Mouse (Mus musculus) layer of hippocampus, adult 9-11 months (tissue): ENCODE data around the gene Fam50a.
A peak's percentile ranks its signal among the peaks of the same experiment; 100 is the strongest.
"Not testable (repeated sequence)": the region's sequence is repeated elsewhere in the genome, so short reads cannot be mapped to it uniquely, and the experiment has no call there.

Source experiments
- DNase-seq: peaks from one replicate; pipeline ENCODE4 v3.0.0; 2022

Gene Fam50a

GRCm38 (mm10) chrX:74330166-74330930 is 17.5 kb downstream of the Fam50a start:
- DNase-seq = no peak

- no peak for DNase-seq
These were observed 40.0 kb downstream of the Fam50a start for GRCm38 (mm10) chrX:74352645-74353466.

GRCm38 (mm10) chrX:74353467-74353770 is 40.6 kb downstream of the Fam50a start, which contains the start of gene Lage3:
TSS of gene Lage3 (minus strand) at chrX:74353618.
- DNase-seq = peak; percentile 82

DNA sequence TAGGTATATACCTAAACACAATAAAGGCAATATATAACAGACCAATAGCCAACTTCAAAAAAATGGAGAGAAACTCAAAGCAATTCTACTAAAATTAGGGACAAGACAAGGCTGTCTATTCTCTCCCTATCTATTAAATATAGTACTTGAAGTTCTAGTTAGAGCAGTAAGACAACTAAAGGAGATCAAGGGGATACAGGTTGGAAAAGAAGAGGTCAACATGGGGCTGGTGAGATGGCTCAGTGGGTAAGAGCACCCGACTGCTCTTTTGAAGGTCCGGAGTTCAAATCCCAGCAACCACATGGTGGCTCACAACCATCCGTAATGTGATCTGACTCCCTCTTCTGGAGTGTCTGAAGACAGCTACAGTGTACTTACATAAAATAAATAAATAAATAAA is 44.2 kb downstream of the Fam50a start:
- not testable (repeated sequence) for DNase-seq

- no peak for DNase-seq
These were observed 46.3 kb downstream of the Fam50a start for GRCm38 (mm10) chrX:74359171-74359570.

DNA sequence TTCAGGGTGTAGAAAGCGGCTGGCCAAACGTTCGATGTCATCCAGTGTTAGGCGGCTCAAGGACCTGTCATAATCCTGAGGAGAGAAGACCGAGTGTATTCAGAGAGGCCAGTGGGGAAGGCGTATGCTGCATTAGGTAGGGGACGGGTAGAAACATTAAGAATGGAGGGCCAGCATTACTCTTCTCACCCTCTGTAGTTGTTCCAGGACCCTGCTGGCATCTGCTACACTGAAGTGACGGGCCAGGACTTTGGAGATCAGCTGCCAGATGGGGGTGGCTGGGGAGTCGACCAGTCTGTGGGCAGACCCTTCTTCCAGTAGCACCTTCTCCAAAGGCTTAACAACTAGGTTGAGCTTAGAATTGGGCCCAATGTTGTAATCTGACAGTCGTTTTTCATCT is 54.7 kb downstream of the Fam50a start:
- no peak for DNase-seq

DNA sequence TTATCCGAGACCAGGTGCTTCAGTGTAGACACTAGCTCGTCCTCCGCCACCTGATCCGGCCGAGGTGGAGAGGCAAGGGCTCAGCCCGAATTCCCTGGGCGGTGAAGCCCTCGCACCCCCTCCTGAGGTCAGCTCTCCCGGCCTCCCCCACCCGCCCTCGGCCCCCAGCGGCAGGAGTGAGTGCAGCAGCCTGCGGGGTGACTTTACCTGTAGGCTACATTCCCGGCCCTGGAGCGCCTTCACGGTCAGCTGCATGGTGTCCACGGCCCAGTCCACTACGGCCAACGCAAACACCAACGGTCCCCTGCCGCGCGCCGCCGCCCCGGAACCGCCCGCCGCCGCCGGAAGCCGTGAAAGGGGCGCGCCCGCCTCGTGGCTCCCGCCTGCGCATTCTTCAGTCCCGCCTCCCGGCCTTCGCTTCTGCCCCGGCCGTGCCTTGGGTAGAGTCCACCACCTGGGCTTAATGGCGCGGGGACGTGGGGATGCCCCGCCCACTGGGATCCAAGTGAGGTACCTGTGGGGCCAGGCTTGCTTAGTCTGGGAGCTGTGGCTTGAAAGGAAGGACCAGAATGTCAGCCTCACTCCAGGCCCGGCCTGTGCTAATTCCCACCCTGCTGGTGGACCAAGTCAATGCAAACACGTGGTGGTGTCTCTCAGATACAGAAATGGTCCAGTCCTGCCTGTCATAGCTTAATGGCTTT is 55.5 kb downstream of the Fam50a start:
- DNase-seq = peak; percentile 45
